Mouse (Mus musculus) cerebellum, adult 11 months (tissue): ENCODE measurements around the gene Slc9a3r1.
A peak's percentile ranks its signal among the peaks of the same experiment; 100 is the strongest.

ENCODE experiments used
- DNase-seq: peaks from one replicate; pipeline ENCODE4 v3.0.0; 2022

The Slc9a3r1 gene

DNA sequence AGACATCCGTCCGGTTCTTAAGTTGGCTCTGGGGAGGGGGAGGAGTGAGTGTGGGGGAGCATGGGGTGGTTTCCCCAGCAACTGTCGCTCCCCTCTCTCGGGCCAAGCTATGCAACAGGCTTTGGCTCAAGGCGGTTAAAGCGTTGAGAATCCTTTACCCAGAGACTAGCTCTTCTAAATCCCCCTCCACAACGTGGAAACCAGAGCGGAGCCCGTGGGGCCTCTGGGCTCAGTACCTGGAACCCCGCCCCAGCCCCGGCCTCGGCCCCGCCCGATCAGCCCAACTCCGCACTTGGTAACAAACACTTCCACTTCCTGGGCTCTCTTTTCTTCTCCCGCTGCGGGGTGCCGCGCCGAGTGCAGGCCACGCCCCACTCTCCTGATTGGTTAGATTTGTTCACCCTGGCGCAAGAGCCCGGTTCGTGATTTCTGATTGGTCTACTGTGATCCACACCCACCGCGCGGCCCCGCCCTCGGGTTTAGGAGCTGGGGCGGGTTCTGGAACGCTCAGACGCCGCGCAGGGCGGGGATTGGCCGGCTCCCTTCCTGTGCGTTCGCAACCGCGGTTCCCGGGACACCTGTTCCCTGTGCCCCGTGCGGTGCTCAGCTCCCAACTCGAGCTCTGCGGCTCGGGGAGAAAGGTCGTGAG, at the start of gene Slc9a3r1:
Gene Slc9a3r1 (plus strand): TSS at position 510 of the 649 bp plus-strand sequence.
- peak; percentile 99 for DNase-seq

- DNase-seq: no peak
These were observed 43.7 kb upstream of the Slc9a3r1 start for GRCm38 (mm10) chr11:115119409-115119808.

- no peak for DNase-seq
These were observed 34.7 kb upstream of the Slc9a3r1 start for GRCm38 (mm10) chr11:115128483-115128882.

DNA sequence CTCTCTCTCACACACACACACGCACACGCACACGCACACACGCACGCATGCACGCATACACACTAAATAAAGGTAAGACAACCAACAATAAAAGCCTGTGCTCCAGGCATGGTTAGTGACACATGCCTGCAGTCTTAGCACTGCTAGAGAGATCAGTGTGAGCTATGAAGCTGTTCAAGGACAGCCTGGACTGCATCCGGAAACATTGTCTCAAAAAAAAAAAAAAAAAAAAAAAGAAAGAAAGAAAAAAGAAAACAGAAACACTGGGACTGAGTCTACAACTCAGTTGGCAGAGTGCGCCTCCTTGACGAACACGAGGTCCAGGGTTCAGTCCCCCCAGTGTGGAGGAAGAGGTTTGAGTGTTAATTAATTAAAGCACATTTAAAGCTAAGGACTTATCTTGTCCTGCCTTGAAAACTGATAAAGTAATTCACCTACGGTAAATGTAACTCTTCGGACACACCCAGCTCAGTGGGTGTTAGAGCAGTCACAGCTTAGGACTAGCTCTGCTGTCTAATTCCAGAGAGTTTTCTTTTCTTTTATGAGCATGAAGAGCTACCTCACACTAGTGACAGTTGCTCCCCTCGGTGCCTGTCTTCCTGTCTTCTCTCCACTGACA, 33.5 kb upstream of the Slc9a3r1 start:
- DNase-seq: no peak

- no peak for DNase-seq
These were observed 31.3 kb upstream of the Slc9a3r1 start for GRCm38 (mm10) chr11:115131768-115132381.

- DNase-seq: no peak
These were observed 29.3 kb upstream of the Slc9a3r1 start, which contains the start of gene Cd300lf for GRCm38 (mm10) chr11:115133800-115134199. Cd300lf (minus strand) TSS chr11:115133992.

DNA sequence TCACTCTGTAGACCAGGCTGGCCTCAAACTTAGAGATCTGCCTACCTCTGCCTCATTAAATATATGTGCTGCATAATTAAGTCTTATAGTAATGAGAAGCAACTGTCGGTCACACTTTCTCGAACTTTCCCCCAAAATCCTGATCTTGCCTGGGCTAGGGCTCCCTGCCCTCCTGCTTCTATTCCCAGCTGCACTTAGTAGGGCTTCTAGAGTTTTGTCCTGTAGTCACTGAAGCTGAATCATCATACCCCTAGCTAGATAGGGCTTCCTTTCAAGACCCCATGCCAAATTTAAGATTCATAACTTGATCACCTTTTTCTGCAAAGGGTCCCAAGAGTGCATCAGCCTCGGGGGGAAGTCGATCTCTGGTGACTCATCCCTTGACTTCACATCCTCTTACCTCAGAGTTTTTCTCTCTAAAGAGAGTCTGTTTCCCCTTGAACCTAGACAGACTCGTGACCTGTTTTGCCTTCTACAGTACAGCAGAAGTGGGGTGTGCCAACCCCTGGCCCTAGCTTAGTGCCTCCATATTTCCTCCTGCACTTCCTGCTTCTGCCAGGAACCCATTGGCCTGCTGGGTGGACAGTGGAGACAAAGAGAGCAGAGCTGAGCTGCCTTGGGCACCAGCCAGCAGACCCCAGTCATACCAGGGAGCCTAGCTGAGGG, 24.4 kb upstream of the Slc9a3r1 start:
- no peak for DNase-seq

DNA sequence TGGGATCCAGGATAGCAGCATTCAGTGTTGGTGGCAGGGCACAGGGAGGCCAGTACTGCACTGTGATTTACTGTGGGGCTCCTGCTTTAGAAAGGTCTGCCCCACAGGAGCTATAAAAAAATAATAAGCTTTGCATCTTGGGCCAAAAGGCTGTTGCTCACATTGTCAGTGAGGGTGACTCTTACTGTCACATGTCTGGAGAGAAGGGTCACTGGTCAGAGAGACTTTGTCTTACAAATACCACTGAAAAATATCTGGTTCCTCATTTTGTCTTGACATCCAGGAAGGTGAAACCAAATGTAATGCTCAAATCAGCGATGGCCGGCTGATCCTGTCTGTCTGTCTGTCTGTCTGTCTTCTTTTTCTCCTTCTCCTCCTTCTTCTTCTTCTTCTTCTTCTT, 21.2 kb upstream of the Slc9a3r1 start:
- no peak for DNase-seq

DNA sequence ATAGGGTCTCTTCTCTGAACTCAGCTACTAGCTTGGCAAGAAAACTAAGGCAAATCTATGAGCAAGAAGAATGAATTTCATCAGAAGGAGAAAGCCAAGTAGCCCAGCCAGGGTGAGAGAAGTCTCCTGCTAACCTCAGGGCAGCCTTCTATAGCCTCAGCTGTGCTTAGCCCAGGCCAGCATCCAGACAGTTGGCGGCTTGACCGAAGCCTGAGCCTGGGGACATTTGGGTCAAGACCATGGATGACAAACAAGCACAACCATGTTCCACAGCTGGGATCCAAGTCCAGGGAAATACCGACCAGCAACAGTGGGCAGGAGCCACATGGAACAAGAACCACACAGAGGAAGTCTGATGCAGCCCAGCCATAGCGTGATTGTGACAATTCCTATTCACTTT, 15.3 kb upstream of the Slc9a3r1 start:
- DNase-seq: no peak

GRCm38 (mm10) chr11:115150741-115151254, 12.3 kb upstream of the Slc9a3r1 start:
- no peak for DNase-seq

- peak; percentile 81 for DNase-seq
These were observed 11.2 kb upstream of the Slc9a3r1 start for GRCm38 (mm10) chr11:115151755-115152429.

- DNase-seq: peak; percentile 14
These were observed 10.1 kb upstream of the Slc9a3r1 start for GRCm38 (mm10) chr11:115153088-115153487.

DNA sequence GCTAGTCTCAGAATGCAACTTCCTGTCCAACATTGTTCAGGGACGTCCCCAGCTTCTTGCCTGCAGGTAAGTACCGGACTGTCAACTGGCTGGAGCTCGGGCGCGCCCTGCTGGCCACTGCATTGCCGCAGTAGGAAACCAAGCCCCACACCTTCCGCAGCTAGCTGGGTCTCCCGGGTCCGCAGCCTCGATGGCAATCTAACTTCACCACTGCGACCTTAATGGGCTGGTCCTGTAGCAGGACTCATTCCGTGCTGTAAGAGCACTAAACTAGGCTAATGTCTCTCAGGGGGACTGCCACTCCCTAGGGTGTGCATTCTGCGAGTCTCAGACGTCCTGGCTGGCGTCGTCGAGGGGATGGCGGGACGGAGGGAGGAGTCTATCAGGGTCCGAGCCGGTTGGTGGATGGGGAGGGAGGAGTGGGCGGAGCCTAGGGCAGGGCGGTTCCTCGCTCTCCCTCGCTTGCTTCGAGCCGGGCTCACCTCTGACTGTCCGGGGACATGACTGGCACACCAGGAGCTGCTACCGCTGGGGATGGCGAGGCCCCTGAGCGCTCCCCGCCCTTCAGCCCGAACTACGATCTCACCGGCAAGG, 9.3 kb upstream of the Slc9a3r1 start:
- DNase-seq: peak; percentile 81

DNA sequence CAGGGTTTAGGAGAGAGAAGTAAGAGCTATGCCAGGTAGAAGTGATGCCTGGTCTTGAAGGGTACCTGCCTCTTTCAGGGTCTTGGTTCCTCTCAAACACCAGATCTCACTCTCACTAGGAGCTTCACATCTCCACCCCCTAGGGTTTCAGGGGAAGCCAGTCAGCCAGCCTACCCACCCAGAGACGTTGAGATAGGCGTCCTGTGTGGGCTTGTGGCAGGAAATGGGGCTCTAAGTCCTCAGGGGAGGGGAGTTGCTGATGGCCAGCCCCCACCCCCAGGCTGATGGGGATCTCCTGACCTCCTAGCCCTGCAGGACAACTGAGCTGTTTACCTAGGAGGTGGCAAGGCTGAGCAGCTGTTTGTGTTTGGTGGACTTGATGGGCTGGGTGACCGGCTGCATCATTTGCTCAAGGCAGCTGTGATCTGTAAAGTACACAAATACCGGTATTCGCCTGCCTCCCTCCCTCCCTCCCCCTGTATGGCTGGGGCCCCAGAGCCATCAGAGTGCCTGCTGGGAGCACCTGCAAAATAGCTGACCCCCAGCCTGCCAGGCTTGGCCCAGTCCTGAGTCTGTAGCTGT, 8.0 kb upstream of the Slc9a3r1 start:
- DNase-seq: peak; percentile 7

GRCm38 (mm10) chr11:115157933-115158719, 5.0 kb upstream of the Slc9a3r1 start:
- peak; percentile 10 for DNase-seq

- peak; percentile 87 for DNase-seq
These were observed 2.9 kb upstream of the Slc9a3r1 start for GRCm38 (mm10) chr11:115160016-115160797.

DNA sequence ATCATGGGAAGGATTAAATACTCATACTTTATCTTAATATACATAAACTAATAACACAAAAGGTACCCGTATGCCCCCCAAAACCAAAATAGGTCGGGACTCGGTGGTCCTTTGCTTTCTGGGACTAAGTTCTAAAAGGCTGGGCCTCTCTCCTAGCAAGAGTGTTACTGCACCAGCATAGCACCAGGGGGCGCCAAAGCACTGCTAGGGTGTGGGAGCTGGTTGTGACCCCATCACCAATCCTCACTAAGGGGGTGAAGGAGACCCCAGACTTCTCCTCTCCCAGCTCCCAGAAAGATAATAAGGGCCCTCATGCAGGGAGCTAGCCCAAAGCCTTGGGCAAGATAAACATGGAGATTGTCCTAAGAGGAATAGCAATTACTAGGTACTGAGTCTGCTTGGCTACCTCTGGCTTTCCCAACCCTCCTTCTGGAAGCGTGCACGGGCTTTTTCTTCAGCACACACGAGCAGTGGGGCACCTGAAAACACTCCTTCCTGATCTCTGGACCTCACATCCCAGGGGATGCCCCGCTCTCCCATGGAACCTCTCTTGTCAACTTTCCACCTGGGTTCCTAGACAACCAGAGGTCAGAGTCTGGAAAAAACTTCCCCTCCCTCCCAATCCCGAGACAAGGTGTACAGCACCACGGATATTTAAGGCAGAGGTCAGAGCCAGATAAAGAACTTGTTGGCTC, 2.1 kb upstream of the Slc9a3r1 start:
- peak; percentile 74 for DNase-seq

GRCm38 (mm10) chr11:115161578-115162204, 1.4 kb upstream of the Slc9a3r1 start:
- DNase-seq: peak; percentile 12

GRCm38 (mm10) chr11:115162205-115162601, 938 bp upstream of the Slc9a3r1 start:
- peak; percentile 18 for DNase-seq
